Mouse (Mus musculus) adrenal gland, postnatal 10 days (tissue): ENCODE data around the gene Sirt7. TPM values are rescaled to one million over a fixed set of nuclear protein-coding genes. Genes with fewer than 3 reads are reported as not detected.

Source experiments
- DNase-seq: peaks from one replicate; pipeline ENCODE4 v3.0.0; 2021; ENCODE audit warnings: mixed read lengths
- long read RNA-seq, 2 experiments: library from polyadenylated mRNA; stranded (forward); transcript quantifications; one replicate each; pipeline ENCODE4 v2.0.0; 2021
- total RNA-seq, 2 experiments: library from RNA; stranded (reverse); gene quantifications; 2 replicates each; pipeline ENCODE4 v1.2.3; 2021

The Sirt7 gene
- 10 to 100 TPM; 33.2 to 40.3 TPM for total RNA-seq
- long read RNA-seq, experiment 1, transcript Sirt7-201 (10 exons, 1,727 nt), result major isoform, 31 of 71 reads
- long read RNA-seq, experiment 1, partial matches to known transcripts, result 23 of 71 reads
- long read RNA-seq, experiment 1, other reads (novel, unspliced or antisense), result 16 of 71 reads
- long read RNA-seq, experiment 2, transcript Sirt7-201 (10 exons, 1,727 nt), result major isoform, 20 of 47 reads
- long read RNA-seq, experiment 2, partial matches to known transcripts, result 10 of 47 reads
- long read RNA-seq, experiment 2, other reads (novel, unspliced or antisense), result 17 of 47 reads

DNA sequence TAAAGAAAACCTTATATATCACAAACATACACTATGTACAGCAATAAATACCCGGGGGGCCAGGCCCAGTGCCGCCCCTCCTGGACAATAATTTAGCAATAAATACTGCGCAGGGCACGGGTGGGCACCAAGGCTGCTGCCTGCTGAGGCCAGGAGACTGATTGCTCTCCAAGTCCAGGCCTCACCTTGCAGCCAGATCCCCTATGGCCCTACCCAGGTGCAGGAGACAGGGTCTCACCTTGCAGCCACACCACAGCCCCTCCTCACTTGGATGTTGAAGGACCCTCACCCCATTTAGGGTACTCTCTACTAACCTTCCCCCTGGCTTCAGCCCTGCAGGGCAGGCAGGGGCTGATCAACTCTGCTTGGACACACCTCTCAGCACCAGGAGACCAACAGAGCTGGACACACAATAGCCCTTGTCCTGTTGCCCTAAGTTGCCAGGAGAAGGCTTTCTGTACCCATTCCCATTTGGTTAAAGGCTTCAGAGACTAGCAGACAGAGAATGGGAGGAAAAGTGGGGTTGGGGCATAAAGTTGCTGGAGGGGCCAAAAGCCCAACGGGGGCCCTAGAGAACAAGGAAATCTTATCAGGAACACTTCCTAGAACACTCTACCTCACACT is at the start of gene Sirt7:
Sirt7 (minus strand) TSS at position 89 of the 624 bp plus-strand sequence.
- no peak for DNase-seq

DNA sequence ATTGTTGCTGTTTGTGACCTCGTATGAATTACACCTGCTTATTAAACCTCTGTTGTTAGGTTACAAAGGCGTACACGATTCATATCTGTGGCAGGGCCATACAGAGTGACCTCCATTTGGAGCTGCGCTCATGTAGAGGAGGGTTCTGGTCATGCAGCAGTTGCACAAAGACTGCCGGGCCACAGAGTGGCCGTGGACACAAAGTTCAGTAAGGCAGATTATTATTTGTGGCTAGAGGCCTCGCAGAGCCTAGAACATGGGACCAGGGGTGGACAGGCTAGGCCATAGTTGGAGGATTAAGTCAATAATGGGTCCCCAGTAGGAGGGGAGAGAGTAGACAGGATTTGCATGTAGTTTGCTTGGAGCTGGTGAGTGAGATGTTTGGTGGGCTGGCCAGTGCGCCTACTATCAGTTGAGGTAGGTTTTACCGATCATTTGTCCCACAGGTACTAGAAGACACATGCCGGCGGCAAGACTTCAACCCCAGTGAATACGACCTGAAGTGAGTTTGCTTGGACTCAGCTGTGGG is 48.6 kb upstream of the Sirt7 start:
- DNase-seq, result peak; percentile 37

- DNase-seq, result peak; percentile 98
Observed at GRCm38 (mm10) chr11:120672687-120673593, 47.9 kb upstream of the Sirt7 start, which contains the start of gene Aspscr1. TSS of gene Aspscr1 (plus strand) at chr11:120672973.

DNA sequence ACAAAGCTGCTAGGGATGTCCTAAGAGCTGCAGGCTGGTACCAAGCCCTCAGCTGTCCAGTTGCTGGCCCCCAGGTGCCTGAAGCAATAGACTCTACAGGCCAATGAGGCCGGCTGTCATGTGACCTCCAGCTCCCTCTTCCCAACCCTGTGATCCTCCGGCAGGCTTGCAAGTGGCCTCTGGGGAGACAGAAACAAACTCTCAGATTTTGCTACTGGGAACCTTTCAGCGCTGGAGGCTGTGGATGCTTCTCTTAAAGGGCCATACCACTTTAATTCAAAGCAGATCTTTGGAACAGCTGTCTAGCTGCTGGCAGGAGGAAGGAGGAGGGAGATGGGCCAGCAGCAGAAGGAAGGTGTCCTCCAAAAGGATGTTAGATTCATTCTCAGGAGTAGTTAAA is 41.6 kb upstream of the Sirt7 start:
- DNase-seq, result no peak

DNA sequence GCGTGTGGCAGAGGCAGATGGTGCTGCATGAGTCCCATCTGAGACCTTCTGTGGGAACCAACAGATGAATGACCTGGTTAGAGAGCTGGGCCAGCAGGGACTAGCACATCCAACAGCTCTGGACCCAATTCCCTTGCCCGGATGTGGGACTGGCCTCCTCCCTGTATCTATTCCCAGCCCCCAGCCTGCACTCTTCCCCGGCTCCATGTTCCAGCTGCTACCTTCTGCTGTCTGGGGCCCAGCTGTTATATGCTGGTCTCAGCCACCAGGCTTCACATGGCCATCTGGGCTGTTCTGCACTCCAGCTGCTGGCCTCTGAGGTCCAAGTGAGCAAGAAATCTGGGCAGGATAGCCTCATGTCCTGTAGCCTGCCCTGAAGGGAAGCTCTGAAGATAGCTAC is 40.4 kb upstream of the Sirt7 start:
- no peak for DNase-seq

DNA sequence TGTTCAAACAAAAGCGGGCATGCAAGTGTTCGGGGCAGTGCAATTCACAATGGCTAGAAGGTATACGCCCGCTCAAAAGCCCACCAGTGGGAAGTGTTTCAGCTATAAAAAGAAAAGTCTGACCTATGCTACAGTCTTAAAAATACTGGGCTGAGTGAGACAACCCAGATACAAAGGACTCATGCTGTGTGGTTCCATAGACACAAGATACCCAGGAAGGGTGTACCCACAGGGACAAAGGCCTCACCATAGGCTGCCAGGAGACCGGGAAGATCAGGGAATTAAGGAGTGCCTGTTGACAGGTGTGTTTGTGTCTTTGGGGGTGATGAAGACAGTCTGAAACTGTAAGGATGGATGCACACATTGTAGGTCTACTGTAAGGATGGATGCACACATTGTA is 38.7 kb upstream of the Sirt7 start:
- DNase-seq, result no peak

DNA sequence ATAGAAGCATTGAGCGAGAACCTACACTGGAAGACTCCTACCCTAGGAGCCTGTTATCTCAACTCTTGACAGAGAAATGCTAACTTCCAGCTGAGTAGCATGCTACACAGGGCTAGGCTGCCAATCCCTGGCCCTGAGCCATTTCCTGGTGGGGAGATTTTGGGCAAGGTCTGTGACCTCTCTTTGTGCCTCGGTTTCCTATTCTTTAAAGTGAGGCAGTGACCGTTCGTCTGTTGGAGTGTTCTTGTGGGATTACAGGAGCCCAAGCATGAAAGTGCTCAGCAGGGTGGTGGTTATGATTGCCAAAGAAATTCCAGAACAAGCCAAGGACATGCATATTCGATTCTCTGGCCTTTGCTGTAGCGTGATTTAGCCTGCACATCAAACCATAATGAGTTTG is 37.7 kb upstream of the Sirt7 start:
- DNase-seq, result peak; percentile 36

GRCm38 (mm10) chr11:120661076-120661460 is 36.0 kb upstream of the Sirt7 start, which contains the start of gene Notum:
TSS of gene Notum (minus strand) at chr11:120661175.
- no peak for DNase-seq

- DNase-seq, result peak; percentile 60
Observed at GRCm38 (mm10) chr11:120660301-120661075, 35.4 kb upstream of the Sirt7 start.

DNA sequence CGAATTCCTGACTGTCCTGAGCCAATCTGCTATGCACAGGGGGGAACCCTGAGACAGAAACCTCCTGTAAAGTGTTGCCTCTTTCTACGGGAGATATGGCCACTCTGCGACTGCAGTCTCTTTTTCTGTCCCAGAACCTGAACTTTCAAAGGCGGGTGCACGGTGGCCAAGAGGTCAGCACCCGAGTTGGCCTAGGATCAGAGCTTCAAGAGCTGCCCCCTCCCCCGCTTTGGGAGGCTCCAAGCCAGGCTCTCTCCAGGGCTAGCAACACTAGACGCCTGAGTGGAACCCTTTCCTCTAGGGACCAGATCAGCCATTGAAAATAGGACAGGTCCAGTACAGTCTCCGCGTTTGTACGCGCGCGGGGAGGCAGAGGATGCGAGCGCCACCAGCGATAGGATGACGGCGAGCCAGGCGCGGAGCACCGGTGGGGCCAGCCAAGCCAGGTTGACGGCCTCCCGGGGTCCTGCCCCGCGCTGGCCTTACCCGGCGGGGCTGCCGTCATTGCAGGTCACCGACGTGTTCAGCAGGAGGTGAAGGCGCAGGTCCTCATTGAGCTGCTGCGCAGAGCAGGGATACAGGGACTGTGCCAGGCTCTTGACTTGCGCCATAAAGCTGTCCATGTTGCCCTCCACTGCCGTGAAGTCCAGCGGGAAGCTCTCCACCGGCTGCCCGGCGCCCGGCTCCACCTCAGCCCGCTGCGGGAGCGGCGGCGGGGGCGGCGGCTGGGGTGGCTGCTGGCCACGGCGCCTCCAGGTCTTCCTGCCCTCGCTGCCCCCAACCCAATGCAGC is 34.7 kb upstream of the Sirt7 start:
- DNase-seq, result peak; percentile 53

DNA sequence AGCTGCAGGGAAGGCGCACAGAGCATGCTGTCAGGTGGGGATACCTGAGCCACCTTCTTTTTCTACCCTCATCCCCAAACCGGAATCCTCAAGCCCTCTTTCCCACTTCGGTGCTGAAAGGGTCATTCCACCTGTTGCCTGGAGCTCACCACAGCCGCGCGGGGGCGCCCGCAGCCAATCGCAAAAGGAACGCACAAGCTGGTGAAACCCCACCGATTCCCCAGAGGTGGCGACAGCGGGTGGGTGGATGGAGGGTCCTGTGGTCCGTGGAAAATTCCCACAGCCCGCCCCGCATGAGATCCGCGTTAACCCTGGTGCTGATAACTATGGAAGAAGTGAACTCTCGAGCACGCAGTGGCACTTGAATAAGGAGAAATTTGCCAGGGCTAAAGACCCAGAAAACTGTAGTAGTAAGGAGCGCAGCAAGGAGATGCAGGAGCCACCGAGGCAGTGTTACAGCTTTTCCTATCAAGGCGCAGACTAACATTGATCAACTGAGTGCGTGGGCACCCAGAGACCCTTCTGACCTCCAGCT is 33.9 kb upstream of the Sirt7 start:
- DNase-seq, result peak; percentile 90

GRCm38 (mm10) chr11:120657301-120657700 is 32.3 kb upstream of the Sirt7 start:
- DNase-seq, result no peak

- DNase-seq, result no peak
Observed at GRCm38 (mm10) chr11:120654741-120655140, 29.7 kb upstream of the Sirt7 start.

DNA sequence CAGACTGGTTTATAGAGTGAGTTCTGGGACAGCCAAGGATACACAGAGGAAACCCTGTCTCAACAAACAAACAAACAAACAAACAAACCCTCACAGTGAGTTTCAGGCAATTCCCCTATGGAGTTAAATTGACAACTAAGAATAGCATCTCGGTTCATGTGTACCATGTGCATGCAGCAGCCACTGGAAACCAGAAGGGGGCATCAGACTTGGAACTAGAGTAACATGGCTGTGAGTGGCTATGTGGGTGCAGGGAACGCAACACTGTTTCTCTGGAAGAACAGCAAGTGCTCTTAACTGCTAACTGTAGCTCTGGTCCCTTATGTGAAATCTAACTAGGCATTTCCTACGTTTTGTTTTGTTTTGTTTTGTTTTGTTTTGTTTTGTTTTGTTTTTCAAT is 26.8 kb upstream of the Sirt7 start:
- DNase-seq, result no peak

GRCm38 (mm10) chr11:120648001-120648476 is 23.0 kb upstream of the Sirt7 start, which contains the start of gene Myadml2:
TSS of gene Myadml2 (minus strand) at chr11:120648158.
- DNase-seq, result peak; percentile 45

GRCm38 (mm10) chr11:120647047-120647830 is 22.2 kb upstream of the Sirt7 start:
- DNase-seq, result no peak

- peak; percentile 96 for DNase-seq
Observed at GRCm38 (mm10) chr11:120643601-120643987, 18.6 kb upstream of the Sirt7 start, which contains the start of gene Pycr1. TSS of gene Pycr1 (minus strand) at chr11:120643769.

- DNase-seq, result peak; percentile 35
Observed at GRCm38 (mm10) chr11:120642939-120643600, 18.0 kb upstream of the Sirt7 start.

GRCm38 (mm10) chr11:120641869-120642268 is 16.8 kb upstream of the Sirt7 start:
- DNase-seq, result no peak
